Comparison of ENCODE assay signal across 9 mouse cellular contexts in genomic region chr1:191062241-191062780, GRCm38 (mm10). TPM values are rescaled to one million over a fixed set of nuclear protein-coding genes. Genes with fewer than 3 reads are reported as not detected.
DNase-seq lines count a peak whose midpoint lies in the region; ATAC-seq and TF ChIP-seq lines count a peak whose summit lies in the region.
"Had no signal": no experiment of that assay in that cellular context is flagged by ENCODE, and none has a peak within 500 bp of the region (broad histone marks: within the 10 kb centered on the region; RNA-seq: fewer than 3 reads in every experiment).

No protein-coding gene starts in this region.

- 7% methylated on average over 15 of the region's 15 CpGs for WGBS in forebrain, embryonic 14.5 days
- 5% methylated on average over 15 of the region's 15 CpGs for WGBS in liver, embryonic 16.5 days (ENCODE audit: insufficient replicate concordance)

- no peak for TF ChIP-seq POLR2A in CH12.LX (IDR thresholded peaks at IDR 0.05; ENCODE audit: low read depth, low read length)

- no peaks in the 10 kb centered on the region for H3K9me3 ChIP-seq in CH12.LX (replicated peaks; ENCODE audit: low read length)
- no peaks in the 10 kb centered on the region for H3K9me3 ChIP-seq in forebrain, embryonic 14.5 days (replicated peaks; ENCODE audit: control insufficient read depth, low read length)
- no peaks in the 10 kb centered on the region for H3K9me3 ChIP-seq in liver, embryonic 16.5 days (replicated peaks; ENCODE audit: control insufficient read depth, low read length)

- no peak for TF ChIP-seq RAD21 in CH12.LX (IDR thresholded peaks at IDR 0.05; ENCODE audit: low read depth, low read length)

- in situ Hi-C loops in CH12.LX (cut with MboI; ENCODE audit: low pct_ligation_motif_present, low pct_unique_long_range_greater_than_20kb, low sequenced_read_pairs), result no loop called here

- dilution Hi-C loops in CH12.LX (cut with MboI; ENCODE audit: extremely low pct_ligation_motif_present, extremely low pct_unique_long_range_greater_than_20kb, low sequenced_read_pairs), result no loop called here

- H3K79me2 ChIP-seq in CH12.LX (replicated peaks; ENCODE audit: control insufficient read depth, extremely low read depth, insufficient read depth, poor library complexity, severe bottlenecking), result peaks cover 32% of the 10 kb centered on the region

- H3K4me3 ChIP-seq in CH12.LX (replicated peaks in 1 of 3; ENCODE audit: low read depth in 2 of 3, low read length in 2 of 3, poor library complexity in 1 of 3), result peak overlapping the region; percentile 85 to 99 (median 97)
- H3K4me3 ChIP-seq in forebrain, embryonic 14.5 days (ENCODE audit: low read depth, low read length), result peak overlapping the region; percentile 74
- H3K4me3 ChIP-seq in liver, embryonic 16.5 days (ENCODE audit: low read depth, low read length), result peak overlapping the region; percentile 79

- ATAC-seq in frontal cortex, adult (ENCODE audit: low TSS enrichment), result peak; percentile 69
- no peak; the same call in 1 of the 2 replicates for ATAC-seq in forebrain, embryonic 14.5 days
- no peak for ATAC-seq in liver, embryonic 16.5 days (ENCODE audit: low read depth)

- H3K27ac ChIP-seq in CH12.LX (ENCODE audit: insufficient read depth, low read depth), result no peak overlapping the region
- no peak overlapping the region for H3K27ac ChIP-seq in forebrain, embryonic 14.5 days (ENCODE audit: low read depth, low read length)
- H3K27ac ChIP-seq in liver, embryonic 16.5 days (ENCODE audit: low read length), result peak overlapping the region; percentile 58

- H3K4me1 ChIP-seq in CH12.LX (ENCODE audit: control insufficient read depth in 1 of 2, insufficient read depth in 2 of 2), result peaks cover 9 to 38% of the 10 kb centered on the region in 2 experiments
- peaks cover 9% of the 10 kb centered on the region; the same call in 1 of the 2 replicates for H3K4me1 ChIP-seq in forebrain, embryonic 14.5 days (ENCODE audit: control insufficient read depth, insufficient read depth, low read length)
- peaks cover 21% of the 10 kb centered on the region for H3K4me1 ChIP-seq in liver, embryonic 16.5 days (ENCODE audit: control insufficient read depth, low read depth, low read length)

- no peaks in the 10 kb centered on the region for H3K27me3 ChIP-seq in CH12.LX (replicated peaks)
- H3K27me3 ChIP-seq in forebrain, embryonic 14.5 days (replicated peaks; ENCODE audit: control insufficient read depth, insufficient read depth, low read length), result no peaks in the 10 kb centered on the region
- no peaks in the 10 kb centered on the region for H3K27me3 ChIP-seq in liver, embryonic 16.5 days (ENCODE audit: control insufficient read depth, insufficient read depth, low read depth, low read length)

- H3K9ac ChIP-seq in CH12.LX (ENCODE audit: insufficient read depth, low read depth), result peak overlapping the region; percentile 86
- H3K9ac ChIP-seq in forebrain, embryonic 14.5 days (ENCODE audit: low read length), result peak overlapping the region; percentile 69
- peak overlapping the region; percentile 85 for H3K9ac ChIP-seq in liver, embryonic 16.5 days (ENCODE audit: low read depth, low read length)

- DNase-seq in frontal cortex, postnatal 25 days (ENCODE audit: low spot score in 2 of 2), result no peak
- no peak for DNase-seq in CH12.LX (ENCODE audit: extremely low read depth)
- no peak for DNase-seq in forebrain, embryonic 14.5 days (ENCODE audit: low spot score)
- no peak for DNase-seq in thymus, postnatal 25 days
- no peak for DNase-seq in layer of hippocampus, postnatal 36 days
- no peak for DNase-seq in adipocyte (ENCODE audit: low spot score)

- no peak for TF ChIP-seq CTCF in CH12.LX (conservative IDR thresholded peaks at IDR 0.05 in 1 of 2, IDR thresholded peaks at IDR 0.05 in 1 of 2; ENCODE audit: low read depth in 2 of 2, low read length in 2 of 2)

- TF ChIP-seq EP300 in CH12.LX (IDR thresholded peaks at IDR 0.05; ENCODE audit: low read length), result no peak

- peak overlapping the region; percentile 68 for H3K4me2 ChIP-seq in CH12.LX (ENCODE audit: insufficient read depth, low read depth, poor library complexity, severe bottlenecking)
- H3K4me2 ChIP-seq in forebrain, embryonic 14.5 days (ENCODE audit: low read length), result peak overlapping the region; percentile 56
- H3K4me2 ChIP-seq in liver, embryonic 16.5 days (ENCODE audit: low read depth, low read length), result peak overlapping the region; percentile 88

- H3K36me3 ChIP-seq in CH12.LX (replicated peaks in 1 of 2; ENCODE audit: control insufficient read depth in 1 of 2, insufficient read depth in 1 of 2, low read length in 1 of 2), result peaks cover 26 to 44% of the 10 kb centered on the region in 2 experiments
- H3K36me3 ChIP-seq in forebrain, embryonic 14.5 days (ENCODE audit: control insufficient read depth, insufficient read depth, low read length), result peaks cover 10% of the 10 kb centered on the region; the same call in 1 of the 2 replicates
- H3K36me3 ChIP-seq in liver, embryonic 16.5 days (ENCODE audit: control insufficient read depth, insufficient read depth), result peaks cover 7% of the 10 kb centered on the region

TF ChIP-seq in CH12.LX, 34 proteins besides CTCF, POLR2A, EP300 and RAD21:
- no peak for TF ChIP-seq ZMIZ1 (IDR thresholded peaks at IDR 0.05; ENCODE audit: low read depth, low read length)
- no peak for TF ChIP-seq PAX5 (IDR thresholded peaks at IDR 0.05; ENCODE audit: low read length)
- TF ChIP-seq HCFC1 (IDR thresholded peaks at IDR 0.05; ENCODE audit: low read depth, low read length), result no peak
- TF ChIP-seq ZNF384 (IDR thresholded peaks at IDR 0.05; ENCODE audit: low read depth, low read length), result no peak
- no peak for TF ChIP-seq USF2 (conservative IDR thresholded peaks at IDR 0.05; ENCODE audit: low read depth, low read length)
- TF ChIP-seq RCOR1 (conservative IDR thresholded peaks at IDR 0.05; ENCODE audit: low read depth, low read length), result no peak
- TF ChIP-seq POLR2AphosphoS2 (IDR thresholded peaks at IDR 0.05; ENCODE audit: low read depth, low read length), result no peak
- no peak for TF ChIP-seq ELF1 (IDR thresholded peaks at IDR 0.05; ENCODE audit: low read depth, low read length)
- no peak for TF ChIP-seq SIN3A (IDR thresholded peaks at IDR 0.05; ENCODE audit: low read length)
- no peak for TF ChIP-seq ETS1 (conservative IDR thresholded peaks at IDR 0.05; ENCODE audit: low read depth, low read length)
- no peak for TF ChIP-seq TBP (conservative IDR thresholded peaks at IDR 0.05; ENCODE audit: low read depth, low read length)
- no peak for TF ChIP-seq MYC (IDR thresholded peaks at IDR 0.05; ENCODE audit: low read depth, low read length)
- TF ChIP-seq JUND (conservative IDR thresholded peaks at IDR 0.05; ENCODE audit: low read depth, low read length), result no peak
- no peak for TF ChIP-seq MAZ (IDR thresholded peaks at IDR 0.05; ENCODE audit: low read depth, low read length)
- TF ChIP-seq MAX (IDR thresholded peaks at IDR 0.05; ENCODE audit: low read length), result no peak
- no peak for TF ChIP-seq TCF12 (IDR thresholded peaks at IDR 0.05; ENCODE audit: low read depth, low read length)
- no peak for TF ChIP-seq GABPA (IDR thresholded peaks at IDR 0.05; ENCODE audit: insufficient replicate concordance, low read depth, low read length)
- no peak for TF ChIP-seq MXI1 (IDR thresholded peaks at IDR 0.05; ENCODE audit: low read depth, low read length)

RNA-seq across cellular contexts. Expression of gene Tatdn3, which starts 0.4 kb away (rescaled TPM):
- total RNA-seq in CH12.LX (2012; rRNA removed), result 12.9 TPM in 2 replicates
- 17.2 and 17.3 TPM in 2 replicates for total RNA-seq in CH12.LX (2014; rRNA removed)
- polyA plus RNA-seq in CH12.LX (2012; ENCODE audit: insufficient read length, low read depth), result 11.3 and 12.7 TPM in 2 replicates
- 10.0 and 10.4 TPM in 2 replicates for polyA plus RNA-seq in forebrain, embryonic 14.5 days (2014; fragmentation: Nextera tagmentation; extraction: Ambion mirVana)
- 5.9 and 6.4 TPM in 2 replicates for polyA plus RNA-seq in liver, embryonic 16.5 days (2015; fragmentation: Nextera tagmentation; extraction: Ambion mirVana)
- total RNA-seq in layer of hippocampus, postnatal 36 days (2021), result 10 to 100 TPM; 40.4 to 42.4 TPM

RNA-seq across cellular contexts. Expression of gene Nsl1, which starts 0.5 kb away (rescaled TPM):
- total RNA-seq in CH12.LX (2012; rRNA removed), result 17.4 and 17.9 TPM in 2 replicates
- total RNA-seq in CH12.LX (2014; rRNA removed), result 24.9 and 27.1 TPM in 2 replicates
- polyA plus RNA-seq in CH12.LX (2012; ENCODE audit: insufficient read length, low read depth), result 16.0 and 20.0 TPM in 2 replicates
- 6.9 and 7.3 TPM in 2 replicates for polyA plus RNA-seq in forebrain, embryonic 14.5 days (2014; fragmentation: Nextera tagmentation; extraction: Ambion mirVana)
- polyA plus RNA-seq in liver, embryonic 16.5 days (2015; fragmentation: Nextera tagmentation; extraction: Ambion mirVana), result 12.7 and 13.5 TPM in 2 replicates
- under 1 TPM; 0.61 to 0.82 TPM for total RNA-seq in layer of hippocampus, postnatal 36 days (2021)

RNA-seq across cellular contexts. Expression of gene Spata45, which starts 25.9 kb away (rescaled TPM):
- total RNA-seq in CH12.LX (2012; rRNA removed) (not detected in 2 replicates), CH12.LX (2014; rRNA removed) (not detected in 2 replicates)
- 0.76 TPM in 1 of 2 replicates, not detected in the other for polyA plus RNA-seq in CH12.LX (2012; ENCODE audit: insufficient read length, low read depth)
- polyA plus RNA-seq in forebrain, embryonic 14.5 days (2014; fragmentation: Nextera tagmentation; extraction: Ambion mirVana), result not detected in 2 replicates
- polyA plus RNA-seq in liver, embryonic 16.5 days (2015; fragmentation: Nextera tagmentation; extraction: Ambion mirVana), result not detected in 2 replicates
- total RNA-seq in layer of hippocampus, postnatal 36 days (2021), result not detected
- polyA plus RNA-seq: large intestine, adult 2 months had no signal

RNA-seq across cellular contexts. Expression of gene Batf3, which starts 35.3 kb away (rescaled TPM):
- total RNA-seq in CH12.LX (2012; rRNA removed), result 38.7 and 50.4 TPM in 2 replicates
- total RNA-seq in CH12.LX (2014; rRNA removed), result 33.0 and 44.7 TPM in 2 replicates
- 42.5 and 48.1 TPM in 2 replicates for polyA plus RNA-seq in CH12.LX (2012; ENCODE audit: insufficient read length, low read depth)
- polyA plus RNA-seq in forebrain, embryonic 14.5 days (2014; fragmentation: Nextera tagmentation; extraction: Ambion mirVana), result 1.6 and 1.8 TPM in 2 replicates
- polyA plus RNA-seq in liver, embryonic 16.5 days (2015; fragmentation: Nextera tagmentation; extraction: Ambion mirVana), result 1.5 and 2.4 TPM in 2 replicates
- 1 to 10 TPM in 1 of 2 experiments, under 1 TPM in 1; 0.51 to 2.3 TPM for total RNA-seq in layer of hippocampus, postnatal 36 days (2021)

RNA-seq across cellular contexts. Expression of gene Flvcr1, which starts 36.4 kb away (rescaled TPM):
- total RNA-seq in CH12.LX (2012; rRNA removed) (40.0 and 47.9 TPM in 2 replicates), CH12.LX (2014; rRNA removed) (86.8 and 93.8 TPM in 2 replicates)
- polyA plus RNA-seq in CH12.LX (2012; ENCODE audit: insufficient read length, low read depth), result 35.9 and 37.5 TPM in 2 replicates
- 6.0 and 8.4 TPM in 2 replicates for polyA plus RNA-seq in forebrain, embryonic 14.5 days (2014; fragmentation: Nextera tagmentation; extraction: Ambion mirVana)
- 2.1 and 2.2 TPM in 2 replicates for polyA plus RNA-seq in liver, embryonic 16.5 days (2015; fragmentation: Nextera tagmentation; extraction: Ambion mirVana)
- 10 to 100 TPM; 17.3 to 19.6 TPM for total RNA-seq in layer of hippocampus, postnatal 36 days (2021)
